Mouse (Mus musculus): ENCODE measurements at regions not wholly inside any gene's neighbourhood (a gene's known extent, or its start where the extent isn't known, plus 50 kb on each side); places are given as distances from the start of the nearest gene placed in this dataset.

GRCm38 (mm10) chr2:128508244-128508605 lies 82.8 kb upstream of the Spdye4c start:
- no peak overlapping the region for H3K4me2 ChIP-seq (ENCODE audit: insufficient read depth, low read depth, poor library complexity, severe bottlenecking)
- H3K27me3 ChIP-seq (replicated peaks) = no peaks in the 10 kb centered on the region
- H3K36me3 ChIP-seq (replicated peaks in 1 of 2; ENCODE audit: control insufficient read depth in 1 of 2, insufficient read depth in 1 of 2, low read length in 1 of 2) = no peaks in the 10 kb centered on the region
- peaks cover 12% of the 10 kb centered on the region for H3K9me3 ChIP-seq (replicated peaks; ENCODE audit: low read length)
- DNase-seq (ENCODE audit: extremely low read depth) = no peak
- H3K4me3 ChIP-seq (replicated peaks in 1 of 3; ENCODE audit: low read depth in 2 of 3, low read length in 2 of 3, poor library complexity in 1 of 3) = no peak overlapping the region
- no peak overlapping the region for H3K9ac ChIP-seq (ENCODE audit: insufficient read depth, low read depth)
- H3K79me2 ChIP-seq (replicated peaks; ENCODE audit: control insufficient read depth, extremely low read depth, insufficient read depth, poor library complexity, severe bottlenecking) = no peaks in the 10 kb centered on the region
- dilution Hi-C loops (cut with MboI; ENCODE audit: extremely low pct_ligation_motif_present, extremely low pct_unique_long_range_greater_than_20kb, low sequenced_read_pairs) (no loop called here), in situ Hi-C loops (cut with MboI; ENCODE audit: low pct_ligation_motif_present, low pct_unique_long_range_greater_than_20kb, low sequenced_read_pairs) (no loop called here)
- TF ChIP-seq JUN (IDR thresholded peaks at IDR 0.05; ENCODE audit: insufficient read depth, low read depth, low read length) (no peak), EP300 (IDR thresholded peaks at IDR 0.05; ENCODE audit: low read length) (no peak), UBTF (IDR thresholded peaks at IDR 0.05; ENCODE audit: low read depth, low read length) (no peak), CTCF (conservative IDR thresholded peaks at IDR 0.05 in 1 of 2, IDR thresholded peaks at IDR 0.05 in 1 of 2; ENCODE audit: low read depth in 2 of 2, low read length in 2 of 2) (no peak), SMC3 (IDR thresholded peaks at IDR 0.05; ENCODE audit: low read depth, low read length) (no peak), MAX (IDR thresholded peaks at IDR 0.05; ENCODE audit: low read length) (no peak), HCFC1 (IDR thresholded peaks at IDR 0.05; ENCODE audit: low read depth, low read length) (no peak), POLR2A (IDR thresholded peaks at IDR 0.05; ENCODE audit: low read depth, low read length) (no peak), GABPA (IDR thresholded peaks at IDR 0.05; ENCODE audit: insufficient replicate concordance, low read depth, low read length) (no peak)
- peaks cover 0 to 10% of the 10 kb centered on the region in 2 experiments; a peak in 2 of 4 replicates for H3K4me1 ChIP-seq (ENCODE audit: control insufficient read depth in 1 of 2, insufficient read depth in 2 of 2)
- no peak overlapping the region for H3K27ac ChIP-seq (ENCODE audit: insufficient read depth, low read depth)

- TF ChIP-seq RCOR1 (conservative IDR thresholded peaks at IDR 0.05; ENCODE audit: low read depth, low read length) (no peak), BHLHE40 (IDR thresholded peaks at IDR 0.05; ENCODE audit: low read depth, low read length) (no peak), HCFC1 (IDR thresholded peaks at IDR 0.05; ENCODE audit: low read depth, low read length) (no peak), CHD2 (IDR thresholded peaks at IDR 0.05; ENCODE audit: low read length) (no peak), MAZ (IDR thresholded peaks at IDR 0.05; ENCODE audit: low read depth, low read length) (no peak), IRF4 (IDR thresholded peaks at IDR 0.05; ENCODE audit: low read depth, low read length) (no peak)
- Histone ChIP-seq H3K36me3 (replicated peaks in 1 of 2; ENCODE audit: control insufficient read depth in 1 of 2, insufficient read depth in 1 of 2, low read length in 1 of 2) (no peaks in the 10 kb centered on the region), H3K4me3 (replicated peaks in 1 of 3; ENCODE audit: low read depth in 2 of 3, low read length in 2 of 3, poor library complexity in 1 of 3) (no peak overlapping the region), H3K9ac (ENCODE audit: insufficient read depth, low read depth) (no peak overlapping the region), H3K4me2 (ENCODE audit: insufficient read depth, low read depth, poor library complexity, severe bottlenecking) (no peak overlapping the region), H3K79me2 (replicated peaks; ENCODE audit: control insufficient read depth, extremely low read depth, insufficient read depth, poor library complexity, severe bottlenecking) (no peaks in the 10 kb centered on the region), H3K4me1 (ENCODE audit: control insufficient read depth in 1 of 2, insufficient read depth in 2 of 2) (peaks cover 6 to 24% of the 10 kb centered on the region in 2 experiments), H3K9me3 (replicated peaks; ENCODE audit: low read length) (peaks cover under 1% of the 10 kb centered on the region), H3K27me3 (replicated peaks) (no peaks in the 10 kb centered on the region), H3K27ac (ENCODE audit: insufficient read depth, low read depth) (no peak overlapping the region)
- in situ Hi-C loops (cut with MboI; ENCODE audit: low pct_ligation_motif_present, low pct_unique_long_range_greater_than_20kb, low sequenced_read_pairs) (no loop called here), dilution Hi-C loops (cut with MboI; ENCODE audit: extremely low pct_ligation_motif_present, extremely low pct_unique_long_range_greater_than_20kb, low sequenced_read_pairs) (no loop called here)
- no peak for DNase-seq (ENCODE audit: extremely low read depth)
Observed at GRCm38 (mm10) chr2:128511291-128511690, 79.7 kb upstream of the Spdye4c start.

GRCm38 (mm10) chr2:128512852-128513251 lies 78.2 kb upstream of the Spdye4c start:
- TF ChIP-seq MEF2A (IDR thresholded peaks at IDR 0.05; ENCODE audit: borderline replicate concordance, low read depth, low read length) (no peak), NELFE (IDR thresholded peaks at IDR 0.05; ENCODE audit: low read depth, low read length) (no peak), SMC3 (IDR thresholded peaks at IDR 0.05; ENCODE audit: low read depth, low read length) (no peak), RAD21 (IDR thresholded peaks at IDR 0.05; ENCODE audit: low read depth, low read length) (no peak), ZKSCAN1 (IDR thresholded peaks at IDR 0.05; ENCODE audit: borderline replicate concordance, low read depth, low read length) (no peak), USF1 (IDR thresholded peaks at IDR 0.05; ENCODE audit: low read depth, low read length) (no peak), POLR2A (IDR thresholded peaks at IDR 0.05; ENCODE audit: low read depth, low read length) (no peak), TBP (conservative IDR thresholded peaks at IDR 0.05; ENCODE audit: low read depth, low read length) (no peak), ZMIZ1 (IDR thresholded peaks at IDR 0.05; ENCODE audit: low read depth, low read length) (no peak), ELF1 (IDR thresholded peaks at IDR 0.05; ENCODE audit: low read depth, low read length) (no peak), GABPA (IDR thresholded peaks at IDR 0.05; ENCODE audit: insufficient replicate concordance, low read depth, low read length) (no peak), JUN (IDR thresholded peaks at IDR 0.05; ENCODE audit: insufficient read depth, low read depth, low read length) (no peak), CHD2 (IDR thresholded peaks at IDR 0.05; ENCODE audit: low read length) (no peak), IRF4 (IDR thresholded peaks at IDR 0.05; ENCODE audit: low read depth, low read length) (no peak)
- Histone ChIP-seq H3K27ac (ENCODE audit: insufficient read depth, low read depth) (no peak overlapping the region), H3K9me3 (replicated peaks; ENCODE audit: low read length) (no peaks in the 10 kb centered on the region), H3K4me3 (replicated peaks in 1 of 3; ENCODE audit: low read depth in 2 of 3, low read length in 2 of 3, poor library complexity in 1 of 3) (no peak overlapping the region), H3K9ac (ENCODE audit: insufficient read depth, low read depth) (no peak overlapping the region), H3K27me3 (replicated peaks) (no peaks in the 10 kb centered on the region), H3K36me3 (replicated peaks in 1 of 2; ENCODE audit: control insufficient read depth in 1 of 2, insufficient read depth in 1 of 2, low read length in 1 of 2) (no peaks in the 10 kb centered on the region), H3K4me2 (ENCODE audit: insufficient read depth, low read depth, poor library complexity, severe bottlenecking) (no peak overlapping the region), H3K79me2 (replicated peaks; ENCODE audit: control insufficient read depth, extremely low read depth, insufficient read depth, poor library complexity, severe bottlenecking) (no peaks in the 10 kb centered on the region), H3K4me1 (ENCODE audit: control insufficient read depth in 1 of 2, insufficient read depth in 2 of 2) (peaks cover 19 to 40% of the 10 kb centered on the region in 2 experiments)
- dilution Hi-C loops (cut with MboI; ENCODE audit: extremely low pct_ligation_motif_present, extremely low pct_unique_long_range_greater_than_20kb, low sequenced_read_pairs) (no loop called here), in situ Hi-C loops (cut with MboI; ENCODE audit: low pct_ligation_motif_present, low pct_unique_long_range_greater_than_20kb, low sequenced_read_pairs) (no loop called here)
- DNase-seq (ENCODE audit: extremely low read depth) = no peak

All from CH12.LX (cell line).